Mouse (Mus musculus) midbrain, embryonic 13.5 days (tissue): ENCODE results near the gene Tctn3. TPM values are rescaled to one million over a fixed set of nuclear protein-coding genes. Genes with fewer than 3 reads are reported as not detected.
A peak's percentile ranks its signal among the peaks of the same experiment; 100 is the strongest.

Source experiments
- ATAC-seq: fragments of 200-750 bp; cut with Nextera tagmentation; 2 replicates; pipeline ENCODE4 v1.8.0; 2017; ENCODE audit warnings: mild to moderate bottlenecking, moderate TSS enrichment, moderate library complexity
- H3K27ac ChIP-seq: fragments of 300-500 bp; sonication (generic); 2 replicates; pipeline ENCODE4 v1.5.1; 2015; ENCODE audit warnings: inconsistent platforms, mild to moderate bottlenecking, moderate library complexity
- H3K27me3 ChIP-seq: fragments of 300-500 bp; sonication (generic); 2 replicates; pipeline ENCODE4 v1.6.1; 2015; ENCODE audit warnings: mild to moderate bottlenecking, inconsistent platforms
- H3K36me3 ChIP-seq: fragments of 300-500 bp; sonication (generic); 2 replicates; pipeline ENCODE4 v1.6.1; 2015; ENCODE audit warnings: mild to moderate bottlenecking, inconsistent platforms
- H3K4me1 ChIP-seq: fragments of 300-500 bp; sonication (generic); replicated peaks from 2 replicates; pipeline ENCODE4 v1.6.1; 2015; ENCODE audit warnings: inconsistent platforms
- H3K4me2 ChIP-seq: fragments of 300-500 bp; sonication (generic); replicated peaks from 2 replicates; pipeline ENCODE4 v1.6.1; 2015; ENCODE audit warnings: moderate library complexity, mild to moderate bottlenecking, inconsistent platforms
- H3K4me3 ChIP-seq: fragments of 300-500 bp; sonication (generic); replicated peaks from 2 replicates; pipeline ENCODE4 v1.5.1; 2015; ENCODE audit warnings: mild to moderate bottlenecking, inconsistent platforms
- H3K9ac ChIP-seq: fragments of 300-500 bp; sonication (generic); replicated peaks from 2 replicates; pipeline ENCODE4 v1.6.1; 2015; ENCODE audit warnings: mild to moderate bottlenecking, inconsistent platforms
- H3K9me3 ChIP-seq: fragments of 300-500 bp; sonication (generic); 2 replicates; pipeline ENCODE4 v1.6.1; 2016; ENCODE audit warnings: mild to moderate bottlenecking, inconsistent platforms
- WGBS: fragments of 180-500 bp; shearing (Covaris S2); methylation state at CpG from one replicate; pipeline ENCODE4 v1.1.7; 2015; 5-methylcytosine and 5-hydroxymethylcytosine counted together
- polyA plus RNA-seq: library from polyadenylated mRNA; unstranded; fragments of >200 nt; fragmentation: Nextera tagmentation; extraction: Ambion mirVana; gene quantifications from 2 replicates; pipeline ENCODE4 v1.2.1, GENCODE M21; 2015

The Tctn3 gene
- polyA plus RNA-seq, 1 experiment from 2014 or later = 12.1 TPM

DNA sequence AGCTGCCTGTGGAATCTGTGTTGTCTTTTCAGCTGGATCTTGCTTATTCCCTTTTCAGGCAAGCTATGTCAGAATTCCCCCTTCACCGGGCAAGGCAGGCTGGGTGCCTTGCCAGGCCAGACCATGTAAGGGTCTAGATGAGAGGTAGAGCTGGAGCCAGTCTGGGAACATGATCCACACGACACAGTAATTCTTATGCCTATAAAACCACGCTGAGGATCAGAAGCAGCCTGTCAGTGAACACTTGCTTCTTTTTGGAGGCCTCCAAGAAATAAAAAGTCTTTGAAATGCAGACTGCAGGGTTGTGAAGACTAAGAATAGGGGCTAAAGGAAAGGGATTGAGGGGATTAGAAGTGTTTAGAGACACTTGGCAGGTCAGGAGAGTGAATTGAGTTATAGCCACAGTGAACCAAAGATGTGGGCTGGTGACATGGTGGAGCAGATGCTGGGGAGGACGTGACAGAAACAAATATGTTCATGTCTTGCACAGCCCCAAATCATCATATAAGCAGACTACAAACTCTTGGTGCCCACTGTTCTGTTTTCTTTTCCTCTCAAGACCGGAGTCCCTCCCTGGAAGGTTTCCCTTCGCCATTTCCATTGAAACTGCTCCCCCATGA, 62.4 kb downstream of the Tctn3 start:
- no peak overlapping the region for H3K9ac ChIP-seq
- H3K27ac ChIP-seq = no peak overlapping the region
- H3K36me3 ChIP-seq = peaks cover 48% of the 10 kb centered on the region
- H3K9me3 ChIP-seq = no peaks in the 10 kb centered on the region
- no peak overlapping the region for H3K4me3 ChIP-seq
- H3K27me3 ChIP-seq = 0 out of 2 replicates have a peak, but pooled peaks cover 5% of the 10 kb centered on the region
- no peak overlapping the region for H3K4me2 ChIP-seq
- no peak for ATAC-seq
- peaks cover 12% of the 10 kb centered on the region; the same call in 1 of the 2 replicates for H3K4me1 ChIP-seq
- WGBS = 30% methylated on average over 6 of the region's 6 CpGs

DNA sequence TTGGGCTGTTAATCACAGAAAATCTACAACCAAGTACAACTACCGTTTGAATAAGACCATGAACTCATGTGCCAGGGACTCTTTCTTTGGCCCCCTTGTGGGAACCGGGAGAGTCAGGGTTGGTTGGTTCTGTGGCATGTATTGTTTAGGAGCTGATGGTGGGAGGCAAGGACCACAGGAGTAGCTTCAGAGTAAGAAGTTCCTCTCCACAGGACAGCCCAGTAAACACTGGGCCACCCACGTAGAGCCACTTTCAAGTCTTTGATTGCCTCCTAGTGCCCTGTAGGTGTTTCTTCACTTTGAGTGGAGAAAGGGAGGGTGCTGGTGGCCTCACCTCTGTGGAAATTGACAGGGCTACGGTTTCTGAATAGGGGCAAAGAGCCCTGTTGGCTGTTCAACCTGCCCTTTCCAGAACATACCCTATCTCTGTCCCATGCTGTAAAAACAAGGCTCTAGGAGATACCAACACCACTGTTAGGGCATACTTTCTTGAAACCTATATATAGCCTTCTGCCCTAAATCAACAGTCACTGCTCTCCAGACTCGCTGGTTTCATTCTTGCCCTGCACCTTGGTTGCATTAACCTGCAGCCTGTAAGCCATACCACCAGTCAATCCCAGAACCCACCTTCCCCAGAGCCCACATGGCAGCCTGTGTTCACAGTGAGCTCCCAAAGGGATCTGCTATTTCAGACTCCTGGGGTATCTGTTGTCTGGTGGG, 63.1 kb downstream of the Tctn3 start:
- Histone ChIP-seq H3K27me3 (0 out of 2 replicates have a peak, but pooled peaks cover 5% of the 10 kb centered on the region), H3K4me2 (no peak overlapping the region), H3K9ac (no peak overlapping the region), H3K36me3 (peaks cover 41% of the 10 kb centered on the region), H3K4me3 (no peak overlapping the region), H3K9me3 (no peaks in the 10 kb centered on the region), H3K27ac (no peak overlapping the region), H3K4me1 (peaks cover 12% of the 10 kb centered on the region; the same call in 1 of the 2 replicates)
- 29% methylated on average over 5 of the region's 5 CpGs for WGBS
- ATAC-seq = peak; percentile 18; the same call in 1 of the 2 replicates

DNA sequence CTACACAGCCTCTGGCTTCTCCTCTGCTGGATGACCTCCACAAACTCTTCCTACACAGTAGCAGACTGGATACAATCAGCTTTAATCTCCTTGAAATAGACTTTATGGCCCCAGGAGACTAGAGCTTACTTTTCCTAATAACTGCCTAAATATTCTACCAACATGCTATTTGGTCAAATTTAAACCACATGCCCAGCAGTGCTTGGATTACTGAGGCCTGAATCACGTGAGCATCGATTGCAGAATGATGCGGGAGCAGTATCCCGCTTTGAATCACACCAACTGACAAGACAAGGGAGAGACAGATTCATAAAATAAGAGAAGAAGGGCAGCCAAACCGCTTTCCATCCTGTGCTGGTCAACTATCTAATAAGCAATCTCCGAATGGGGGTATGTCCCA, 63.6 kb downstream of the Tctn3 start:
- ATAC-seq = 0 out of 2 replicates have a peak, but pooled peaks have one; percentile 7
- peaks cover 36% of the 10 kb centered on the region for H3K36me3 ChIP-seq
- no peak overlapping the region for H3K27ac ChIP-seq
- no peak overlapping the region for H3K4me3 ChIP-seq
- 0 out of 2 replicates have a peak, but pooled peaks cover 5% of the 10 kb centered on the region for H3K27me3 ChIP-seq
- H3K9me3 ChIP-seq = no peaks in the 10 kb centered on the region
- 67% methylated on average over 6 of the region's 6 CpGs for WGBS
- peaks cover 12% of the 10 kb centered on the region; the same call in 1 of the 2 replicates for H3K4me1 ChIP-seq
- no peak overlapping the region for H3K9ac ChIP-seq
- H3K4me2 ChIP-seq = no peak overlapping the region

Other genes with a start within 250 kb of the Tctn3 start
- 77.6 and 78.7 TPM in 2 replicates for gene Sorbs1, start 98.5 kb downstream of the Tctn3 start, polyA plus RNA-seq
- 76.2 and 76.4 TPM in 2 replicates for gene Aldh18a1, start 23.8 kb downstream of the Tctn3 start, polyA plus RNA-seq
- 7.9 and 9.8 TPM in 2 replicates for gene Entpd1, start 133 bp upstream of the Tctn3 start, polyA plus RNA-seq
- gene Cc2d2b, start 136.5 kb upstream of the Tctn3 start, polyA plus RNA-seq = 0.12 and 0.17 TPM in 2 replicates
- 27.8 and 30.0 TPM in 2 replicates for gene Ccnj, start 219.0 kb upstream of the Tctn3 start, polyA plus RNA-seq